Comparison of ENCODE assay signal across 8 mouse cellular contexts in genomic region chrX:166170800-166171738, GRCm38 (mm10). TPM values are rescaled to one million over a fixed set of nuclear protein-coding genes. Genes with fewer than 3 reads are reported as not detected.
A peak's percentile ranks its signal among the peaks of the same experiment; 100 is the strongest.
DNase-seq lines count a peak whose midpoint lies in the region; ATAC-seq and TF ChIP-seq lines count a peak whose summit lies in the region.

No protein-coding gene starts in this region.

- H3K4me1 ChIP-seq in lung, adult 2 months (ENCODE audit: control insufficient read depth, insufficient read depth, low read length), result no peaks in the 10 kb centered on the region
- peaks cover 3% of the 10 kb centered on the region; the same call in 1 of the 2 replicates for H3K4me1 ChIP-seq in cortical plate, adult 2 months (ENCODE audit: control insufficient read depth, insufficient read depth, low read length)
- H3K4me1 ChIP-seq in limb, embryonic 10.5 days, result no peaks in the 10 kb centered on the region
- no peaks in the 10 kb centered on the region for H3K4me1 ChIP-seq in neural tube, embryonic 14.5 days (ENCODE audit: control insufficient read depth, insufficient read depth, low read length)

- DNase-seq in lung, adult 2 months, result no peak
- no peak for DNase-seq in lung, postnatal 4 days
- no peak for DNase-seq in limb, embryonic 10.5 days (ENCODE audit: low spot score)
- DNase-seq in adrenal gland, postnatal 10 days, result no peak
- DNase-seq in kidney, postnatal 10 days, result no peak
- DNase-seq in cerebellum, adult 9-10 months, result no peak

- ATAC-seq in neural tube, embryonic 14.5 days (ENCODE audit: low read depth), result no peak; the same call in 1 of the 2 replicates

- TF ChIP-seq CTCF in lung, adult 2 months (IDR thresholded peaks at IDR 0.05; ENCODE audit: insufficient read depth, low read length), result no peak
- no peak for TF ChIP-seq CTCF in cortical plate, adult 2 months (IDR thresholded peaks at IDR 0.05; ENCODE audit: extremely low read depth, insufficient read depth, low read length)

- no peaks in the 10 kb centered on the region for H3K36me3 ChIP-seq in limb, embryonic 10.5 days
- no peaks in the 10 kb centered on the region for H3K36me3 ChIP-seq in neural tube, embryonic 14.5 days (ENCODE audit: control insufficient read depth, insufficient read depth, low read length)

- peaks cover 61% of the 10 kb centered on the region; the same call in 1 of the 2 replicates for H3K27me3 ChIP-seq in limb, embryonic 10.5 days (ENCODE audit: low read depth, poor library complexity, severe bottlenecking)
- H3K27me3 ChIP-seq in neural tube, embryonic 14.5 days (ENCODE audit: control insufficient read depth, insufficient read depth, low read length), result no peaks in the 10 kb centered on the region

- H3K27ac ChIP-seq in cortical plate, adult 2 months (ENCODE audit: insufficient read depth, low read length), result peak overlapping the region; percentile 39
- H3K27ac ChIP-seq in limb, embryonic 10.5 days, result peak overlapping the region; percentile 85
- peak overlapping the region; percentile 62 for H3K27ac ChIP-seq in neural tube, embryonic 14.5 days (ENCODE audit: low read depth, low read length)

- no peak for TF ChIP-seq POLR2A in lung, adult 2 months (IDR thresholded peaks at IDR 0.05; ENCODE audit: borderline replicate concordance, extremely low read depth, low read depth, low read length)
- no peak for TF ChIP-seq POLR2A in cortical plate, adult 2 months (IDR thresholded peaks at IDR 0.05; ENCODE audit: extremely low read depth, insufficient read depth, low read length)

- H3K4me3 ChIP-seq in lung, adult 2 months (replicated peaks; ENCODE audit: extremely low read depth, low read depth, low read length), result peak overlapping the region; percentile 94
- peak overlapping the region; percentile 61 for H3K4me3 ChIP-seq in cortical plate, adult 2 months (ENCODE audit: insufficient read depth, low read length)
- peak overlapping the region; percentile 60 for H3K4me3 ChIP-seq in limb, embryonic 10.5 days
- H3K4me3 ChIP-seq in neural tube, embryonic 14.5 days (ENCODE audit: low read depth, low read length), result peak overlapping the region; percentile 45

- peak overlapping the region; percentile 46 for H3K4me2 ChIP-seq in neural tube, embryonic 14.5 days (ENCODE audit: low read depth, low read length)

- 0 out of 2 replicates have a peak overlapping the region, but pooled peaks have one; percentile 25 for H3K9ac ChIP-seq in neural tube, embryonic 14.5 days (replicated peaks; ENCODE audit: low read depth, low read length)

- H3K9me3 ChIP-seq in limb, embryonic 10.5 days (replicated peaks), result no peaks in the 10 kb centered on the region
- H3K9me3 ChIP-seq in neural tube, embryonic 14.5 days (ENCODE audit: control insufficient read depth, low read length), result no peaks in the 10 kb centered on the region

- WGBS in lung, adult 2 months, result 33% methylated on average over 9 of the region's 9 CpGs
- 27% methylated on average over 9 of the region's 9 CpGs for WGBS in limb, embryonic 10.5 days
- WGBS in neural tube, embryonic 14.5 days, result 25% methylated on average over 9 of the region's 9 CpGs

RNA-seq across cellular contexts. Expression of gene Gemin8, which starts 0.8 kb away (rescaled TPM):
- polyA plus RNA-seq in lung, adult 2 months (2012; rRNA removed), result 4.3 and 5.5 TPM in 2 replicates
- polyA plus RNA-seq in cortical plate, adult 2 months (2012; rRNA removed), result 16.5 and 17.8 TPM in 2 replicates
- polyA plus RNA-seq in limb, embryonic 10.5 days (2016; fragmentation: Nextera tagmentation; extraction: Ambion mirVana), result 13.3 and 19.5 TPM in 2 replicates
- polyA plus RNA-seq in neural tube, embryonic 14.5 days (2014; fragmentation: Nextera tagmentation; extraction: Ambion mirVana), result 7.8 and 8.0 TPM in 2 replicates
- 10 to 100 TPM in 1 of 2 experiments, 1 to 10 TPM in 1; 9.8 to 10.5 TPM for total RNA-seq in adrenal gland, postnatal 10 days (2021)
